Mouse (Mus musculus) adipocyte (in vitro differentiated cells): ENCODE results near the gene Pglyrp1.

Experiments
- DNase-seq: peaks from one replicate; pipeline ENCODE4 v3.0.0-alpha.2; 2016; ENCODE audit warnings: low spot score

Gene Pglyrp1

GRCm38 (mm10) chr7:18926041-18926790 is 55.1 kb downstream of the Pglyrp1 start:
- no peak for DNase-seq

- no peak for DNase-seq
Measured at GRCm38 (mm10) chr7:18926911-18927310, 55.8 kb downstream of the Pglyrp1 start.

DNA sequence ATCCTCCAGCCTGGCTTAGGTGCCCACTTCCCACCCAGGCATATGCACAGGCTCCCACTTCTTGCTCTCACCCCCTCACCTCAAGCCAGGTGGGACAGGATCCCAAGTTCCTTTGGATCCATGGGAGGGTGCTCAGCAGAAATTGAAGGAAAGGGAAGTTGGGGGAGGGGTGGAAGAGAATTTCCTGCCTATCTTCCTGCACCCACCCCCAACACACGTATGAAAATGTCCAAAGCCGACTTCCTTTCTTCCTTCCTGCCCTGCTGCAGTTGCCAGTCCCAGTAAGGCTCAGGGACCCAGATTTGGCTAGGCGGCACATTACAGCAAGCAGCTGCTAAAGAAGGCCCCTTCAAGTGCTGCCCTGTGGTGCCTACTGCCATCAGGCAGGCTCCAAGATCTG is 56.6 kb downstream of the Pglyrp1 start:
- DNase-seq = no peak
